Mouse (Mus musculus): ENCODE measurements around the gene Vsig10l.

DNA sequence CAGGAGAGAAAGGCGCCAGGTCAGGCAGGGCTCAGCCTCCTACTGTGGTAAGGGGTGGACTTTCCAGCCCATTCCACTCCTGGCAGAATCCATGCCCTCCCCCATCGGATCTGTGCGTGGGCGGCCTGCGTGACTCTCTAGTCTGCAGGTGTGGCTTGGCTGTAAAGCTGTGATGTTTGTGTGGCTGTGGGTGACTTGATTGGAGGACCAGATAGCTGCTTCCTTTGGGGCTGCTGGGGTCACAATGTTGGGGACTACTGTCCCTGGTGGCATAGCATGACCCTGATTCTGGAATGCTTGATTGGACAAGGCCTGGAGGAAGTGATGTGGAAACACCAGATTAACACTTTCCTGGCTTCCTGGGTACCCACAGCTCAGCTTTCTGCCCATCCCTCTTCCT lies 25.7 kb downstream of the Vsig10l start:
- TF ChIP-seq CTCF (IDR thresholded peaks at IDR 0.05; ENCODE audit: borderline replicate concordance, extremely low read depth, insufficient read depth, insufficient read length) (no peak), POLR2A (IDR thresholded peaks at IDR 0.05; ENCODE audit: borderline replicate concordance, extremely low read depth, insufficient read depth, insufficient read length, poor library complexity, severe bottlenecking) (no peak)
